Mouse (Mus musculus): Measurements from ENCODE around the gene Dhrs13.

Dhrs13 gene

DNA sequence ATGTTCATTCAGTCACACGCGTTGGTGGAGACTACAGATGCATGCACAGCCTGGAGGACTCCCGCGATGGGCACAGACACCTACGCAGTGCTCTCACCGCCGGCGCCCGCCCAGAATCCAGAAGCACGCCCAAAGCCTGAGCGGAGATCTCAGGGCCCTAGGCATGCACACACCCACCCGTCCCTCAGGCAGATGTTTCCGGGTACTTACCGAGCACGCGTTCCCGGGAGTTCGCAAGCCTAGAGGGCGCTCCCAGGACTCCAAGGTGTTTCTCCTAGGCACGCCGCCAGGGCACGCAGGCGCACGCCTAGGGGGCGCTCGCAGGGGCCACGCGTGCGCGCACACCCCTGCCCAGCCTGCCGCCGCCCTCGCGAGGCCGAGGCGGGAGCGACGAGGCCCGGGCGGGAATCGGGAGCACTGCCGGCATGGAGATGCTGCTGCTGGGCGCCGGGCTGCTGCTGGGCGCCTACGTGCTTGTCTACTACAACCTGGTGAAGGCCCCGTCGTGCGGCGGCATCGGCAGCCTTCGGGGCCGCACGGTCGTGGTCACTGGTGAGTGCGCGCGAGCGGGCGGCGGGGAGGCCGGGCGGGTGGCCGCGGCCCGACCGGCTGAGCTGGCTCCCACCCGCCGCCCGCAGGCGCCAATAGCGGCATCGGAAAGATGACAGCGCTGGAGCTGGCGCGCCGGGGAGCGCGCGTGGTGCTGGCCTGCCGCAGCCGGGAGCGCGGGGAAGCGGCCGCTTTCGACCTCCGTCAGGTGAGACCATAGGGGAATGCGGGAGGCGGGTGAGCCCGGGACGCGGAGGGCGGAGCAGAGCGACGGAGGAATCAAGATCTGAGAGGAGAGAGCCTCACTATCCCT is at the start of gene Dhrs13:
Gene Dhrs13 (plus strand): TSS at position 334 of the 862 bp plus-strand sequence.
- DNase-seq (ENCODE audit: low read depth, low spot score): peak; percentile 89

DNA sequence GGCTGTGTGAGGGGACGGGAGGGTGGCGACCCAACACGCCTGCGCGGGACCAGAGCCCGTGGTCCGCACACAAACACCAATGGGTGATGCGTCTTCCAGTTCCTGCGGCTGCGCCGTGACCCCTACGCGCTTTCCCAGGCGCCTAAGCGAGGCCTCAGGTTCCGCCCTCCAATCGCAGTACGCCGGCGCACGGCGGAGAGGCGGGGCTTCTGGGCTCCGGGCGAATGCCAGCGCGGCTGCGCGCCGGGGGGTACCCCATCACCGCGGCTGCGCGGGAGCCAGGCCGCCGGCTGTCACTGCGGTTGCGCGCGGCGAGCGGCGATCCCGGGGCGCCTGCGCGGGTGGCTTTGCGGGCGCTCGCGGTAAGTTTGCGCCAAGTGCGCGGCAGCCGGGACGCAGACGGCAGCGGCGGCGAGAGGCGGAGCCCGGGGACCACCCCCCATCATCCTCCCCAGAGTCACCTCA is 49.6 kb upstream of the Dhrs13 start, which contains the start of gene Phf12:
Gene Phf12 (plus strand): TSS at position 314 of the 465 bp plus-strand sequence.
- DNase-seq (ENCODE audit: low read depth, low spot score): peak; percentile 100

DNA sequence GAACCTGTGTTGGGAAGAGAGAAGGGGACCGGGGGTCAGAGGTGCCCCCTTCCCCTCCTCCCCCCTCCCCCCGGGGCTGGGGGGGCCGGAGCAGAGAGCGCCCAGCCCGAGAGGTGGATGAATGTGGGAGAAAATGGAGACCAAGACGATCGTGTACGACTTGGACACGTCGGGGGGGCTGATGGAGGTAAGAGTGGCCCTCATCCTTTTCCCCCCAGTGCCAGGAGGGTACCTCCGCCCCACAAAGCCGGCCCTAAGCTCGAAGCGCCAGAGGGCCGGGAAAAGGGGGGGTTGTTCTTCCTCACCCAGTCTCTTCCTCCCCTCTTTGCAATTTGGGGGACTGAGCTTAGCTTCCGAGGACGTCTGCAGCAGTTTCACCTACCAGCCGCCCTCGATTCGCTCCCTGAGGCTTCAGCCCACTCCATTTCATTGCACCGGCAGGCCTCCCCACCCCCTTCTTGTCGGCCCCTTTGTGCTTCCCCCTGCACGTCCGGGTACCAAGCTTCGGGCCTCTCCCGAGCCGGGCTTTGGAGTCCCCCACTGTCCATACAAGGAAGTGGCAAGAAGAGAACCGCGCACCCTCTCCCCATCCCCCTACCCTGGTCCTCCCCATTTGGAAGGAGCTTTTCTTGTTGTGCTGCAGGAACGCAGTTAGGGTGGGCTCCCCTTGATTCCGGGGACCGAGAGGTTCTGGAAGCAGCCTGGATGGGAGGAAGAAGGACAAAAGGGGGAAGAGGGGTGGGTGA is 48.7 kb upstream of the Dhrs13 start:
- DNase-seq (ENCODE audit: low read depth, low spot score): no peak

DNA sequence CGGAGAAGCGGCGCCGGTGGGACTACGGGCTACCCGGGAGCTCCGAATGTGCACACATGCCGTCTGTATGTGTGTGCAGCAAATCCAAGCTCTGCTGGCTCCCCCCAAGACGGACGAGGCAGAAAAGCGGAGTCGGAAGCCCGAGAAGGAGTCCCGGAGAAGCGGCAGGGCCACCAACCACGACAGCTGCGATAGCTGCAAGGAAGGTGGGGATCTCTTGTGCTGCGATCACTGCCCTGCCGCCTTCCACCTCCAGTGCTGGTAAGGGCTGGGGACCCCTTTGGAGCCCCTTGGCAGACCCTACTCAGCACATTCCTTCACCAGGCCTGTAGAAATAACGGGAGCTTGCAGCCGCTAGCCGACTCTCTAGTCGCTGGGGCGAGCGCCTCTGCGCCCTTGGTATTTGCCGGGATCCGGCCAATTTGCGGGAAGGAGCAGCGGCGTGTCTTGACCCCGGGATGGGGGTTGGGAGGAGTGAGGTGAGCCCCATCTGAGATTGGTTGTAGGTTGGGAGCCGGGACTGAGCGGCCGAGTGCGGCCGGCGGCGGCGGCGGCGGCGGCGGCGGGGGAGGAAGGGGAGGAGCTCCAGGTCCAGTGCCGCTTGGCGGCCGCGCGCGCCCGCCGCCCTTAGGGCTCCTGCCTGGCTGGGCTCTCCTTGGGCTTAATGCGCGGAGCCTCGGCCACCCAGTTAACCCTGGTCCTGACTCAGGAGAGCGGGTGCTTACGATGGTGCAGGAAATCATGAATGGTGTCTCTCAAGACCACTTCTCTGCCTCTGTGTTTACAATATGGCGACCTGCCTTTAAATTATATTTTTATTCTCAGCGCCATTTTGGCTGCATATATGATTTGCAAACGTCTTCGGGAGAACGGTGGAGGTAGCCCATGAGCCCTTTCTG is 47.9 kb upstream of the Dhrs13 start:
- DNase-seq (ENCODE audit: low read depth, low spot score): no peak

DNA sequence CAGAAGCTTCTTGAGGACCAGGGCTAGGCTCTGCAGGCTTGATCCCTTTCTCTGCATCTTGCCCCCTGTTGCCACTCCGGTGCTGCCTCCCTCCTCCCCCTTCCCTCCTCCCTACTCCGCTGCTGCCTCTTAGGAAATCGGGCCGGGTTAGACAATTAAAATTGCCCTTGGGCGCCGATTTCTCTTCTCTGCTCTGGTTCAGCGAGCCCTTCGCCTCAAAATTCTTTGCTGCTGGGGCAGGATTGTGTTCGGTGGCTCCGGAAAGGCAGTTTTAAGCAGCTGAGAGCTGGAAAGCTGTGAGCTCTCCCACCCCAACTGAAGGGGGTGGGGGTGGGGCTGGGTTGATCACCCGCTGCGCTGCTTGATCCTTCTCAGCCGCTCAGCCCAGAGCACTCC is 47.2 kb upstream of the Dhrs13 start:
- no peak for DNase-seq (ENCODE audit: low read depth, low spot score)

DNA sequence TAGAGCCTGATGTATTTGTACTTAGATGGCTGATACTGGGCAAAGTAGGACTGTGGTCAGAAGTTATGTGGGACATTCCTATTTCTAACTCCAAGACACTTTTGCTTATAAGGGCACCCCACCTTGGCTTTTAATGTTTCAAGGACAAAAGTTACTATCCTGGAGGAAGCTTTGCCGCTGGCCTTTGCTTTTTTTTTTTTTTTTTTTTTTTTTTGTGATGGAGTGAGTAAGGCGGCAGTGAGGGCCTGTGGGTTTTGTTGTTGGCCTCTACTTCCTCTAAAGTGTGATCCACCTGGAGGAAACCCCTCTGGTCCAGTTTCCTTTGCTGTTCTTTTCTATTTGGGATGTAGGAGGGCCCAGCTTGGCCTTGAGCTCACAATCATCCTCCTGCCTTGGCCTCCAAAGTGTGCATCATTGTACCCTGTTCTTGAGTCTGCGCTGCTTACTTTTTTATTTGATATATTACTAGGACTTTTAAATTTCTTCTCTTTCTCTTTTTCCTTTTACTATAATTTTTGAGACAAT is 46.5 kb upstream of the Dhrs13 start:
- DNase-seq (ENCODE audit: low read depth, low spot score): no peak

DNA sequence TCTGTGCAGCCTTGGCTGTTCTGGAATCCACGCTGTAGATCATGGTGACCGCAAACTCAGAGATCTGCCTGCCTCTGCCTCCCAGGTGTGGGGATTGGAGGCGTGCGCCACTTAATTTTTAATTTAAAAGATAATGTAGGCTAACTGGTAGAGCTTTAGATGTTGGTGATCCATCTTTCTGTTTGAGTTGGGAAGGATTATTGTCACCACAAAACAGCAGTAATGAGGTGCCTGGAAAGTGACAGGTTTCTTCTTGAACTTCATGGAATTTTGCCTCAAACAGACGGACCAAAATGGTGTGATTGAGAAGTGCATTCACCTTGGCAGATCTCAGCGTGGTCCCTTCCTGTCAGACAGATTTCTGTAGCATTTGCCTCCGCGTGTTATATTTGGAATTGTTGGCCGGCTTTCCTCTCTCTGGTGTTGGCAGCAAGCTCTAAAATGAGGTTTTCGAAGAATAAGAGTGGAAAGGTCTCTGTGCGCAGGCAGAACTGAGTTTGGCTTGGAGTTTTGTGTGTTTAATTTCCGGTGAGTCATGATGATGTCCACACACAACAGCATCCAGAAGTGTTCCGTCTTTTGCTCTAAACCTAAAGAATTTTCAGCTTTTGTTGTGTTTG is 42.9 kb upstream of the Dhrs13 start:
- DNase-seq (ENCODE audit: low read depth, low spot score): no peak

DNA sequence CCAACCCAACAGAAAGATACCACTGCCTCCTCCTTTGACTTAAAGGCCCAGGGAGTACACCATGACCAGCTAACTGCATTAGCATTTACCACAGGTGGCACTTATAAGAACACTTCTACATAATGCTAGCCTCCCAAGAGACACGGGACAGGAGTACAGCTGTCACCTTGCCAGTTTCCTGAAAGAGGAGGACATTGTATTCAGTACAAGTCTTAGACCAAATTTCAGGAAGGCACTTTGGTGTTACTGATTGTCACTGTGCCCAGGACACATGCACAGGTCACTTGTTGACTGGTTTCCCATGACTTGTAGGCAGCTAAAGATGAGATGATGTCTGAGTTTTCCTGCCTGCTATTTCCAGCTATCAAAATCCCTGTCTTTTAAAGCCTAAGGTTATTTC is 36.5 kb upstream of the Dhrs13 start:
- no peak for DNase-seq (ENCODE audit: low read depth, low spot score)

DNA sequence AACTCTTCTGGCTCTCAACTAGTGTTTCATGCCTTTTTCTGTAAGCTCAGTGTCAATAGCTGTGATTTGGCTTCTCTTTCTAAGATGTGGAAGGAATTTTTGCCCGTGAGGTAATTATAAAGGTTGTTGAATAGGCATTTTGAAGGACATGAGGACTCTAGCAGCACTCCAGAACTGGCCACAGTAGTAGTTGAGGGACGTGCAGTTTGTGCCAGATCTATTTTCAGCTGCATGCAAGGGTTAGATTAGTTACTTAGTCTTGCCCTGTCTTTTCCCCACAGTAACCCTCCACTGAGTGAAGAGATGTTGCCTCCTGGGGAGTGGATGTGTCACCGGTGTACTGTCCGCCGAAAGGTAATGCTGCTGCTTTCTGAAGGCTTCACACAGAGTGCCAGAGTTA is 25.6 kb upstream of the Dhrs13 start:
- DNase-seq (ENCODE audit: low read depth, low spot score): no peak

DNA sequence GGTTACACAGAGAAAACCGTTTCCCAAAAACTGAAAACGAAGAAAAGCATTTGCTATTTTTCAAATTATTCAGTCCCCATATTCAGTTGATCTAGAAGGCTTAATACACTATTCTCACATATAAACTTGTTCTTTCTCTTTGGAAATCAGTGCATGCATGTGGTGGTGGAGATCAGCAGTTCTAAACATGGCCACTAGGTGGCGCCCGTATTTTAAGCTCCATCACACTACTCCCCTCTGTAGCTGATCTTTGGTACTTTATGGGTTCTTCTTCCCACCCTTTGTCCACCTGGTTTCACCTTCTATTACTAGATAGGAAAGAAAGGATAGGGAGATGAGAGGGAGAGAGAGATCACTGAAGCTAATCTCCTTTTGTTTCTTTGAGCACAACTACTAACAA is 12.4 kb upstream of the Dhrs13 start:
- DNase-seq (ENCODE audit: low read depth, low spot score): peak; percentile 62

DNA sequence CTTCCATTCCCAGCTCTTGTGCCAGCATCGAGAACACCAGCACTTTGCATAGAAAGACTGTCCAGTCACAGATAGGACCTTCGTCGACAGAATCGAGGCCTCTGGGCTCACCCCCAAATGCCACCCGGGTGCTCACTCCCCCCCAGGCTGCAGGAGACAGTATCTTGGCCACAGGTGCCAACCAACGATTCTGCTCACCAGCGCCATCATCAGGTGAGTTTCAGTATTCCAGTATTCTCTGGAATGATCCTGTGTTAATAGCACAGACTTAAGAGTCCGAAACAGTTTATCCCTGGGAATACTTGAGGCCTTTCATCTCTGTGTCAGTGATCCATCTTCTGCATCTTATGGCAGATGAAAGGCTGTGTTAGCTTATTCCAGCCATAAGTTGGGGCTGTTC is 8.5 kb upstream of the Dhrs13 start:
- DNase-seq (ENCODE audit: low read depth, low spot score): no peak

DNA sequence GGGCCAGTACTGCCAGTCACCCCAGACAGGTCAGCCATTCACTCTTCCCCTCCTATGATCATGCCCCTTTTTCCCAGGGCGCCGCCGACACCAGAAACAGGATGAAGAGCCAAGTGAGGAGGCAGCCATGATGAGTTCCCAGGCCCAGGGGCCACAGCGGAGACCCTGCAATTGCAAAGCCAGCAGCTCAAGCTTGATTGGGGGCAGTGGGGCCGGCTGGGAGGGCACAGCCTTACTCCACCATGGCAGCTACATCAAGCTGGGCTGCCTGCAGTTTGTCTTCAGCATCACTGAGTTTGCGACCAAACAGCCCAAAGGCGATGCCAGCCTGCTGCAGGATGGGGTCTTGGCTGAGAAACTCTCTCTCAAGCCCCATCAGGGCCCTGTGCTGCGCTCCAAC is 2.8 kb upstream of the Dhrs13 start:
- no peak for DNase-seq (ENCODE audit: low read depth, low spot score)

DNA sequence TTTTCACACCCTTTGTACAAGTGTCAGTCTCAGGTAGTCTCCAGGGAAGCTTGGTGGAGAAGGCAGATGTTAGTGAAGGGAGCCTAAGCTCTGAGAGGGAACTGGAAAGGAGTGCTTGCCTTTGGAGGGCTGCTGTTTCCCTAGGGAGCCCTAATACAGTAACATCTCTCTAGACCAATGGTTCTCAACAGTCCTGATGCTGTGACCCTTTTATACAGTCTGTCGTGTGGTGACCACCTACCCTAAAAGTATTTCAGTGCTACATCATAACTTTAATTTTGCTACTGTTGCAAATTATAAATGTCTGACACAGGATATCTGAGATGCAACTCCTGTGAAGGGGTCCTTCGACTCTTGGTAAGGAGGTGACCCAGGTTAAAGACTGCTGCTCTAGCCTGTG is 1.5 kb upstream of the Dhrs13 start:
- DNase-seq (ENCODE audit: low read depth, low spot score): no peak

DNA sequence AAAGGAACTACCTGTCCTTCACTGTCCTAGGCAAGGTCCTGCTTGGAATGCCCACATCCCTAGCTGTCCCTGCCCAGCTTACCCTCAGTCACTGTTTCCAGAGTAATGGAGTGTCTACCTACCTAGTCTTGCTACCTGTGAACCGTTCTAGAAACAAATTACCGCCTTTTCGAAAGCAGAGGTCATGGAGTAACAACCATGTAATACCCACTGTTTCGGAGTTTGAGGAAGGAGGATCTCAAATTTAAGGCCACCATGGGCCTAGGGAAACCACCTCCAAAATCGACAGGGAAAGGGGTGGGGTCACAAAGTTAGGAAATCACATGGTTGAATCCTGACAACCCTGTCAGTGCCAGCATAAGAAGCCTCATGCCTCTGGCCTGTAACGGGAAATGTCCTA is 691 bp upstream of the Dhrs13 start:
- DNase-seq (ENCODE audit: low read depth, low spot score): no peak

DNA sequence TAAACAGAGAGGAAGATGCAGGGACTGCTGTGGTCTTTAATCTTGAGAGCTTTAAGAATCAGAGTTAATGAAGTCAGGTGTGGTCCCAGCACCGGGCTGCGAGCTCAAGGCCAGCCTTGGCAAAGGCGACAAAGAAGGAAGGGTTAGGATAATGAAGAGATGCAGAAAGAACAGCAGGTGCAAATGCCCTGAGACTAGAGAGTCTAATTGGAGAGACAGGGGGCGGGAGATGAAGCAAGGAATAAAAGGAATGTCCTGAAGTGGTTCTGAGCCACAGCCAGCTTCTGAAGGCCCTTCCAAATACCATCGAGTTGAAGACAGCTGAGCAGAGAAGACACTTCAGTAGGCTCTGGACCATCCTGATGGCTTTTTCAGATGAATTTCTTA is 722 bp downstream of the Dhrs13 start:
- no peak for DNase-seq (ENCODE audit: low read depth, low spot score)

DNA sequence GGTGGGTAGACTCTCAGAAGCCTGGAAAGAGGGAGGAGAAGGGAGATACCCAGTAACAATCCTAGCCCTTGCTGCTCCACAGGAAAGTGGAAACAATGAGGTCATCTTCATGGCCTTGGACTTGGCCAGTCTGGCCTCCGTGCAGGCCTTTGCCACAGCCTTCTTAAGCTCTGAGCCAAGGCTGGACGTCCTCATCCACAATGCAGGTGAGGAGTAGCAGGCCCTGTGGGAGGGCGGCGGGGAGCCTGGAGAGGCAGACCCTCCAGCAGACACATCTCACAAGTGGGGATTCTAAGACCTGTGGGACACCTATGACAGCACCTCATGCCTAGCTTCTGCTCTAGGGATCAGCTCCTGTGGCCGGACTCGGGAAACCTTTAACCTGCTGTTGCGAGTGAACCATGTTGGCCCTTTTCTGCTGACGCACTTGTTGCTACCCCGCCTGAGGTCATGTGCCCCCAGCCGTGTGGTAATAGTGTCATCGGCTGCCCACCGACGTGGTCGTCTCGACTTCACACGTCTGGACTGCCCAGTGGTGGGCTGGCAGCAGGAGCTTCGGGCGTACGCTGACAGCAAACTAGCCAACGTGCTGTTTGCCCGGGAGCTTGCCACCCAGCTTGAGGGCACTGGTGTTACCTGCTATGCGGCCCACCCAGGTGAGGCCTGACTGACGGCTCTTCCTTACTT is 2.0 kb downstream of the Dhrs13 start:
- no peak for DNase-seq (ENCODE audit: low read depth, low spot score)

DNA sequence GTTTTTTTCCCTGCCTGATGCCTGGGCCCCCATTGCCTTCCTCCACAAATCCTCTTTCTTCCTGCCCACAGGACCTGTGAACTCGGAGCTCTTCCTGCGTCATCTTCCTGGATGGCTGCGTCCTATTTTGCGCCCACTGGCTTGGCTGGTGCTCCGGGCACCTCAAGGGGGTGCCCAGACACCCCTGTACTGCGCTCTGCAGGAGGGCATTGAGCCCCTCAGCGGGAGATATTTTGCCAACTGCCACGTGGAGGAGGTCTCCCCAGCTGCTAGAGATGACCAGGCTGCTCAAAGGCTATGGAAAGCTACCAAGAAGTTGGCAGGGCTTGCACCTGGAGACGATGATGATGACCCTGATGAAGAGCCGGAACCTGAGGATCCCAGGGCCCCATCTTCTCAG is 4.7 kb downstream of the Dhrs13 start:
- DNase-seq (ENCODE audit: low read depth, low spot score): no peak

DNA sequence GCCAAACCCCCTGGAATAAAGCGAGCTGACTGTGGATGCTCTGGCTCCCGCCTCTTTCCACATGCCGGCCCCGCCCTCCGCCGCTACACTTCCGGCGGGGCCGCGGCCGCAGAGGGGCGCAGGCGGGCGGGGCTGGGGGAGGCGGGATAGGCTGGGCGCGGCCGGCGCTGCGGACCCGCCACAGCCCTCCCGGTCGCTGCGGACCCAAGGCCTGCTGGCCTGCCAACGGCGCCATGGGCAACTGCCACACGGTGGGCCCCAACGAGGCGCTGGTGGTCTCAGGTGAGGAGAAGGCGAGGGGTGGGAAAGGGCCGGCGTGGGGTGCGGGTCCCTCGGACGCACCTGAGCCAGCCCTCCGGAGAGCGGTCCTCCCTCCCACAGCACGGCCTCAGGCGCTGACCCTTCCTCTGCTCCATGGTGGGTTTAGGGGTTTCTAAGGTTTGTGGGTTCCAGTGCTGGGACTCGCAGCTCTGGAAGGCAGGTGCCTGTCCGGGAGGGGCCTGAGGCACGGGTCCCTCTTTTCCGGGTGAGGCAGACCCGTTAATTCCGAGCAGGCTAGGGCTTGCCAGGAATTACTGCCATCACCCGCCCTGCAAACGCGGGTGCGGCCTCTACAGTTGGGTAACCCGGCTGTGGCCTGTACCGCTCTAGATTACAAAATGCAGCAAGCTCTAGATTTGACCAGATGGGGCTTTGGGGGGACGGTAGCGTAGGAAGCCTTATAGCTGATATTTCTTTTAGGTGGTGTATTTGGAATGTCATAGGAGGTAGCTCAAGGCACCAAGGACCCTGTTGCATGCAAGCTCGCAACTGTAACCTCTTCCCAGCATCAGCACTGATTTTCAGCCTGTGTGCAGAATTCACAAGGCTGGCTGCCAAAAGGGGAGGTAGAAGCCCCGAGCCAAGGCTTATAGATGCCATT is 6.0 kb downstream of the Dhrs13 start, which contains the start of gene Flot2:
Gene Flot2 (plus strand): TSS at position 101 of the 922 bp plus-strand sequence.
- no peak for DNase-seq (ENCODE audit: low read depth, low spot score)

DNA sequence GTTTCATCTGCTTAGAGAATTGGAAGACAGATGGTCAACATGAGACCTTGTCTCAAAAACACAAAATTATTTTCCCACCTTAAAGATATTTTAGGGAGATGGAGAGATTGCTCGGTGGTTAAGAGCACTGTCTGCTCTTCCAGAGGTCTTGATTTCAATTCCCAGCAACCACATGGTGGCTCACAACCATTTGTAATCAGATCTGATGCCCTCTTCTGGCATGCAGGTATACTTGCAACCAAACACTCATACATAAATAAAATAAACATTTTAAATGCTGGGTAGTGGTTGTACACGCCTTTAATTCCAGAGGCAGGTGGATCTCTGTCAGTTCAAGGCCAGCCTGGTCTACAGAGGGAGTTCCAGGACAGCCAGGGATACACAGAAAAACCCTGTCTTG is 8.8 kb downstream of the Dhrs13 start:
- DNase-seq (ENCODE audit: low read depth, low spot score): no peak

Measured in embryo, embryonic 11.5 days (tissue).